Mouse (Mus musculus): ENCODE measurements around the gene Rbm41. TPM values are rescaled to one million over a fixed set of nuclear protein-coding genes. Genes with fewer than 3 reads are reported as not detected.

The Rbm41 gene
- polyA plus RNA-seq (2014; fragmentation: Nextera tagmentation; extraction: Ambion mirVana): 5.9 and 6.2 TPM in 2 replicates

GRCm38 (mm10) chrX:139997740-139998690, at the start of gene Rbm41:
Gene Rbm41 (minus strand): TSS chrX:139998595.
- no peaks in the 10 kb centered on the region for H3K4me1 ChIP-seq (replicated peaks; ENCODE audit: control insufficient read depth, insufficient read depth, low read length)
- H3K9me3 ChIP-seq (ENCODE audit: control insufficient read depth, low read length): no peaks in the 10 kb centered on the region
- DNase-seq (ENCODE audit: low spot score) (peak; percentile 68), ATAC-seq (replicated peaks; ENCODE audit: low FRiP score, low TSS enrichment, low read depth) (peak; percentile 81)
- H3K9ac ChIP-seq (ENCODE audit: low read length): peak within 1 kb of the TSS; percentile 69
- H3K36me3 ChIP-seq (ENCODE audit: control insufficient read depth, insufficient read depth, low read length): peaks cover 15% of the 10 kb centered on the region
- peak within 1 kb of the TSS; percentile 57 for H3K4me2 ChIP-seq (ENCODE audit: low read length)
- H3K4me3 ChIP-seq (ENCODE audit: low read depth, low read length): peak within 1 kb of the TSS; percentile 50
- H3K27me3 ChIP-seq (replicated peaks; ENCODE audit: control insufficient read depth, insufficient read depth, low read length): no peaks in the 10 kb centered on the region
- peak within 1 kb of the TSS; percentile 51; the same call in 1 of the 2 replicates for H3K27ac ChIP-seq (ENCODE audit: low read depth)
- 14% methylated on average over 24 of the region's 25 CpGs for WGBS

GRCm38 (mm10) chrX:139998691-139999065, 283 bp upstream of the Rbm41 start:
- WGBS: 81% methylated on average over 4 of the region's 4 CpGs
- peaks cover 9% of the 10 kb centered on the region for H3K36me3 ChIP-seq (ENCODE audit: control insufficient read depth, insufficient read depth, low read length)
- peak overlapping the region; percentile 57; the same call in 1 of the 2 replicates for H3K4me2 ChIP-seq (ENCODE audit: low read length)
- H3K4me3 ChIP-seq (ENCODE audit: low read depth, low read length): 0 out of 2 replicates have a peak overlapping the region, but pooled peaks have one; percentile 50
- DNase-seq (ENCODE audit: low spot score) (no peak), ATAC-seq (replicated peaks; ENCODE audit: low FRiP score, low TSS enrichment, low read depth) (no peak)
- H3K27me3 ChIP-seq (replicated peaks; ENCODE audit: control insufficient read depth, insufficient read depth, low read length): no peaks in the 10 kb centered on the region
- H3K9me3 ChIP-seq (ENCODE audit: control insufficient read depth, low read length): no peaks in the 10 kb centered on the region
- no peaks in the 10 kb centered on the region for H3K4me1 ChIP-seq (replicated peaks; ENCODE audit: control insufficient read depth, insufficient read depth, low read length)
- H3K9ac ChIP-seq (ENCODE audit: low read length): no peak overlapping the region
- H3K27ac ChIP-seq (ENCODE audit: low read depth): no peak overlapping the region

GRCm38 (mm10) chrX:139982115-139982514, 16.3 kb downstream of the Rbm41 start:
- Histone ChIP-seq H3K9me3 (ENCODE audit: control insufficient read depth, low read length) (no peaks in the 10 kb centered on the region), H3K27ac (ENCODE audit: low read depth) (no peak overlapping the region), H3K4me3 (ENCODE audit: low read depth, low read length) (no peak overlapping the region), H3K4me1 (replicated peaks; ENCODE audit: control insufficient read depth, insufficient read depth, low read length) (no peaks in the 10 kb centered on the region), H3K9ac (ENCODE audit: low read length) (no peak overlapping the region), H3K36me3 (ENCODE audit: control insufficient read depth, insufficient read depth, low read length) (no peaks in the 10 kb centered on the region; the same call in 1 of the 2 replicates), H3K4me2 (ENCODE audit: low read length) (no peak overlapping the region), H3K27me3 (replicated peaks; ENCODE audit: control insufficient read depth, insufficient read depth, low read length) (0 out of 2 replicates have a peak, but pooled peaks cover 3% of the 10 kb centered on the region)
- WGBS: 70% methylated on average over 5 of the region's 5 CpGs
- no peak for ATAC-seq (replicated peaks; ENCODE audit: low FRiP score, low TSS enrichment, low read depth)
- DNase-seq (ENCODE audit: low spot score): no peak

GRCm38 (mm10) chrX:139933507-139933906, 64.9 kb downstream of the Rbm41 start:
- Histone ChIP-seq H3K4me2 (ENCODE audit: low read length) (no peak overlapping the region), H3K4me1 (replicated peaks; ENCODE audit: control insufficient read depth, insufficient read depth, low read length) (no peaks in the 10 kb centered on the region), H3K27ac (ENCODE audit: low read depth) (no peak overlapping the region), H3K9me3 (ENCODE audit: control insufficient read depth, low read length) (no peaks in the 10 kb centered on the region), H3K9ac (ENCODE audit: low read length) (no peak overlapping the region), H3K4me3 (ENCODE audit: low read depth, low read length) (no peak overlapping the region), H3K36me3 (ENCODE audit: control insufficient read depth, insufficient read depth, low read length) (no peaks in the 10 kb centered on the region), H3K27me3 (replicated peaks; ENCODE audit: control insufficient read depth, insufficient read depth, low read length) (no peaks in the 10 kb centered on the region)
- 75% methylated on average over 1 of the region's 1 CpGs for WGBS
- ATAC-seq (replicated peaks; ENCODE audit: low FRiP score, low TSS enrichment, low read depth) (no peak), DNase-seq (ENCODE audit: low spot score) (no peak)

GRCm38 (mm10) chrX:139932472-139932871, 65.9 kb downstream of the Rbm41 start:
- no peak overlapping the region for H3K4me2 ChIP-seq (ENCODE audit: low read length)
- no peaks in the 10 kb centered on the region for H3K36me3 ChIP-seq (ENCODE audit: control insufficient read depth, insufficient read depth, low read length)
- ATAC-seq (replicated peaks; ENCODE audit: low FRiP score, low TSS enrichment, low read depth) (no peak), DNase-seq (ENCODE audit: low spot score) (no peak)
- H3K4me1 ChIP-seq (replicated peaks; ENCODE audit: control insufficient read depth, insufficient read depth, low read length): no peaks in the 10 kb centered on the region
- H3K9ac ChIP-seq (ENCODE audit: low read length): no peak overlapping the region
- H3K27me3 ChIP-seq (replicated peaks; ENCODE audit: control insufficient read depth, insufficient read depth, low read length): no peaks in the 10 kb centered on the region
- H3K27ac ChIP-seq (ENCODE audit: low read depth): no peak overlapping the region
- H3K9me3 ChIP-seq (ENCODE audit: control insufficient read depth, low read length): no peaks in the 10 kb centered on the region
- WGBS: 69% methylated on average over 3 of the region's 3 CpGs
- H3K4me3 ChIP-seq (ENCODE audit: low read depth, low read length): no peak overlapping the region

GRCm38 (mm10) chrX:139920572-139920971, 77.8 kb downstream of the Rbm41 start:
- WGBS: 82% methylated on average over 4 of the region's 4 CpGs
- no peak for DNase-seq (ENCODE audit: low spot score)
- H3K4me1 ChIP-seq (replicated peaks; ENCODE audit: control insufficient read depth, insufficient read depth, low read length): no peaks in the 10 kb centered on the region
- no peak overlapping the region for H3K9ac ChIP-seq (ENCODE audit: low read length)
- H3K4me3 ChIP-seq (ENCODE audit: low read depth, low read length): no peak overlapping the region
- ATAC-seq (replicated peaks; ENCODE audit: low FRiP score, low TSS enrichment, low read depth): no peak
- no peak overlapping the region for H3K4me2 ChIP-seq (ENCODE audit: low read length)
- no peak overlapping the region for H3K27ac ChIP-seq (ENCODE audit: low read depth)
- no peaks in the 10 kb centered on the region for H3K9me3 ChIP-seq (ENCODE audit: control insufficient read depth, low read length)
- no peaks in the 10 kb centered on the region for H3K36me3 ChIP-seq (ENCODE audit: control insufficient read depth, insufficient read depth, low read length)
- H3K27me3 ChIP-seq (replicated peaks; ENCODE audit: control insufficient read depth, insufficient read depth, low read length): no peaks in the 10 kb centered on the region

GRCm38 (mm10) chrX:139891387-139891786, 107.0 kb downstream of the Rbm41 start:
- Histone ChIP-seq H3K9me3 (ENCODE audit: control insufficient read depth, low read length) (no peaks in the 10 kb centered on the region), H3K36me3 (ENCODE audit: control insufficient read depth, insufficient read depth, low read length) (no peaks in the 10 kb centered on the region), H3K4me2 (ENCODE audit: low read length) (no peak overlapping the region), H3K4me1 (replicated peaks; ENCODE audit: control insufficient read depth, insufficient read depth, low read length) (no peaks in the 10 kb centered on the region), H3K27me3 (replicated peaks; ENCODE audit: control insufficient read depth, insufficient read depth, low read length) (no peaks in the 10 kb centered on the region), H3K9ac (ENCODE audit: low read length) (no peak overlapping the region), H3K4me3 (ENCODE audit: low read depth, low read length) (no peak overlapping the region), H3K27ac (ENCODE audit: low read depth) (no peak overlapping the region)
- ATAC-seq (replicated peaks; ENCODE audit: low FRiP score, low TSS enrichment, low read depth) (no peak), DNase-seq (ENCODE audit: low spot score) (no peak)
- WGBS: 32% methylated on average over 1 of the region's 1 CpGs

- DNase-seq (ENCODE audit: low spot score): no peak
- Histone ChIP-seq H3K4me3 (ENCODE audit: low read depth, low read length) (no peak overlapping the region), H3K4me2 (ENCODE audit: low read length) (no peak overlapping the region), H3K4me1 (replicated peaks; ENCODE audit: control insufficient read depth, insufficient read depth, low read length) (no peaks in the 10 kb centered on the region), H3K27me3 (replicated peaks; ENCODE audit: control insufficient read depth, insufficient read depth, low read length) (0 out of 2 replicates have a peak, but pooled peaks cover 8% of the 10 kb centered on the region), H3K36me3 (ENCODE audit: control insufficient read depth, insufficient read depth, low read length) (no peaks in the 10 kb centered on the region), H3K9me3 (ENCODE audit: control insufficient read depth, low read length) (no peaks in the 10 kb centered on the region), H3K9ac (ENCODE audit: low read length) (no peak overlapping the region), H3K27ac (ENCODE audit: low read depth) (no peak overlapping the region)
- no peak for ATAC-seq (replicated peaks; ENCODE audit: low FRiP score, low TSS enrichment, low read depth)
Observed at GRCm38 (mm10) chrX:139883221-139883620, 115.2 kb downstream of the Rbm41 start.

All from intestine, embryonic 14.5 days (tissue).